Mouse (Mus musculus) ES-E14 (cell line): ENCODE results near the gene Brat1. TPM values are rescaled to one million over a fixed set of nuclear protein-coding genes. Genes with fewer than 3 reads are reported as not detected.

Experiments used
- DNase-seq: peaks from one replicate; pipeline ENCODE4 v3.0.0-alpha.2; 2013; ENCODE audit warnings: low read depth, low spot score
- H3K27ac ChIP-seq: 2 replicates; pipeline ENCODE4 v1.5.1; 2012; ENCODE audit warnings: low read depth, mild to moderate bottlenecking, low read length, moderate library complexity, mixed read lengths; ENCODE audit not compliant: poor library complexity, insufficient read depth, severe bottlenecking
- H3K36me3 ChIP-seq: 2 replicates; pipeline ENCODE4 v1.6.1; 2012; ENCODE audit warnings: mild to moderate bottlenecking, low read length, moderate library complexity, mixed read lengths; ENCODE audit not compliant: control insufficient read depth, poor library complexity, insufficient read depth, severe bottlenecking
- H3K4me1 ChIP-seq, 2 experiments: fragments of 150-350 bp in 1 of 2; sonication (generic) in 1 of 2; 2 replicates each; pipeline ENCODE4 v1.6.1; 2012; ENCODE audit warnings: low read length in 2 of 2, mild to moderate bottlenecking in 1 of 2, mixed read lengths in 1 of 2; ENCODE audit not compliant: control insufficient read depth in 2 of 2, insufficient read depth in 2 of 2, poor library complexity in 1 of 2
- H3K4me3 ChIP-seq, 2 experiments: fragments of 150-350 bp in 1 of 2; sonication (generic) in 1 of 2; 2 replicates each; pipeline ENCODE4 v1.5.1; 2012; ENCODE audit warnings: low read length in 2 of 2, low read depth in 1 of 2, mild to moderate bottlenecking in 1 of 2, mixed read lengths in 1 of 2; ENCODE audit not compliant: insufficient read depth in 1 of 2, poor library complexity in 1 of 2, severe bottlenecking in 1 of 2
- H3K9ac ChIP-seq: 2 replicates; pipeline ENCODE4 v1.6.1; 2012; ENCODE audit warnings: low read depth, mild to moderate bottlenecking, low read length, mixed read lengths; ENCODE audit not compliant: poor library complexity, insufficient read depth, severe bottlenecking
- H3K9me3 ChIP-seq: fragments of 150-350 bp; sonication (generic); 2 replicates; pipeline ENCODE4 v1.6.1; 2012; ENCODE audit warnings: low read depth, mild to moderate bottlenecking, low read length; ENCODE audit not compliant: control insufficient read depth, insufficient read depth
- CHD2 ChIP-seq: IDR thresholded peaks from 2 replicates; pipeline ENCODE4 v1.6.1; 2014; ENCODE audit warnings: mild to moderate bottlenecking, low read depth, low read length, inconsistent platforms
- HCFC1 ChIP-seq: IDR thresholded peaks from 2 replicates; pipeline ENCODE4 v1.6.1; 2012; ENCODE audit warnings: low read length, inconsistent platforms, borderline replicate concordance; ENCODE audit not compliant: insufficient read depth
- MAFK ChIP-seq: IDR thresholded peaks from 2 replicates; pipeline ENCODE4 v1.6.1; 2014; ENCODE audit warnings: mild to moderate bottlenecking, low read depth, low read length, inconsistent platforms; ENCODE audit not compliant: insufficient read depth
- ZC3H11A ChIP-seq: IDR thresholded peaks from 2 replicates; pipeline ENCODE4 v1.6.1; 2012; ENCODE audit warnings: low read depth, mild to moderate bottlenecking, inconsistent platforms, low read length, borderline replicate concordance
- ZNF384 ChIP-seq: IDR thresholded peaks from 2 replicates; pipeline ENCODE4 v1.6.1; 2012; ENCODE audit warnings: low read depth, low read length, inconsistent platforms
- in situ Hi-C, 2 experiments: fragments of 600-800 bp; cut with MboI; formaldehyde crosslinking; loops; one replicate each; pipeline ENCODE4 v1.15.1; 2025; ENCODE audit warnings: low sequenced_read_pairs in 2 of 2, inconsistent platforms in 1 of 2; ENCODE audit not compliant: unreplicated experiment in 2 of 2
- total RNA-seq: library from RNA; depleted of rRNA; stranded (reverse); fragments of 300-350 nt; gene quantifications from 2 replicates; pipeline ENCODE4 v1.2.3, GENCODE M21; 2012

The Brat1 gene
- total RNA-seq, 1 experiment, result 19.4 TPM

GRCm38 (mm10) chr5:140711040-140711439 lies 6.2 kb downstream of the Brat1 start:
- no peak for TF ChIP-seq HCFC1
- no peak for TF ChIP-seq MAFK
- TF ChIP-seq CHD2, result no peak
- TF ChIP-seq ZC3H11A, result no peak
- Histone ChIP-seq H3K27ac (no peak overlapping the region), H3K36me3 (peaks cover 42% of the 10 kb centered on the region), H3K9ac (no peak overlapping the region), H3K9me3 (no peaks in the 10 kb centered on the region), H3K4me1 (no peaks in the 10 kb centered on the region), H3K4me3 (no peak overlapping the region)
- DNase-seq, result no peak
- in situ Hi-C loops, result no loop called here

GRCm38 (mm10) chr5:140720773-140721172 lies 16.0 kb downstream of the Brat1 start:
- TF ChIP-seq HCFC1 (no peak), MAFK (no peak), CHD2 (no peak), ZC3H11A (no peak), ZNF384 (no peak)
- Histone ChIP-seq H3K27ac (no peak overlapping the region), H3K9ac (no peak overlapping the region), H3K9me3 (no peaks in the 10 kb centered on the region), H3K36me3 (peaks cover 18% of the 10 kb centered on the region), H3K4me1 (no peaks in the 10 kb centered on the region), H3K4me3 (no peak overlapping the region)
- no peak for DNase-seq
- in situ Hi-C loops, result no loop called here

GRCm38 (mm10) chr5:140722121-140722520 lies 17.3 kb downstream of the Brat1 start:
- in situ Hi-C loops, result no loop called here
- peaks cover 12% of the 10 kb centered on the region for H3K36me3 ChIP-seq
- no peak for DNase-seq
- TF ChIP-seq CHD2 (no peak), ZC3H11A (no peak), MAFK (no peak), HCFC1 (no peak), ZNF384 (no peak)
- H3K4me3 ChIP-seq, result no peak overlapping the region
- no peak overlapping the region for H3K9ac ChIP-seq
- H3K9me3 ChIP-seq, result no peaks in the 10 kb centered on the region
- no peaks in the 10 kb centered on the region for H3K4me1 ChIP-seq
- H3K27ac ChIP-seq, result no peak overlapping the region

- no peak for TF ChIP-seq ZC3H11A
- no peak for TF ChIP-seq CHD2
- no peak for TF ChIP-seq MAFK
- no peak for TF ChIP-seq ZNF384
- no peak for TF ChIP-seq HCFC1
- Histone ChIP-seq H3K27ac (no peak within 1 kb of the TSS), H3K4me1 (no peaks in the 10 kb centered on the region), H3K9ac (no peak within 1 kb of the TSS), H3K4me3 (no peak within 1 kb of the TSS), H3K36me3 (no peaks in the 10 kb centered on the region), H3K9me3 (no peaks in the 10 kb centered on the region)
- in situ Hi-C loops, result no loop called here
- no peak for DNase-seq
Measured at GRCm38 (mm10) chr5:140723822-140724221, 19.0 kb downstream of the Brat1 start, which contains the start of gene Amz1. Gene Amz1, plus strand, starts transcription at chr5:140724127.

DNA sequence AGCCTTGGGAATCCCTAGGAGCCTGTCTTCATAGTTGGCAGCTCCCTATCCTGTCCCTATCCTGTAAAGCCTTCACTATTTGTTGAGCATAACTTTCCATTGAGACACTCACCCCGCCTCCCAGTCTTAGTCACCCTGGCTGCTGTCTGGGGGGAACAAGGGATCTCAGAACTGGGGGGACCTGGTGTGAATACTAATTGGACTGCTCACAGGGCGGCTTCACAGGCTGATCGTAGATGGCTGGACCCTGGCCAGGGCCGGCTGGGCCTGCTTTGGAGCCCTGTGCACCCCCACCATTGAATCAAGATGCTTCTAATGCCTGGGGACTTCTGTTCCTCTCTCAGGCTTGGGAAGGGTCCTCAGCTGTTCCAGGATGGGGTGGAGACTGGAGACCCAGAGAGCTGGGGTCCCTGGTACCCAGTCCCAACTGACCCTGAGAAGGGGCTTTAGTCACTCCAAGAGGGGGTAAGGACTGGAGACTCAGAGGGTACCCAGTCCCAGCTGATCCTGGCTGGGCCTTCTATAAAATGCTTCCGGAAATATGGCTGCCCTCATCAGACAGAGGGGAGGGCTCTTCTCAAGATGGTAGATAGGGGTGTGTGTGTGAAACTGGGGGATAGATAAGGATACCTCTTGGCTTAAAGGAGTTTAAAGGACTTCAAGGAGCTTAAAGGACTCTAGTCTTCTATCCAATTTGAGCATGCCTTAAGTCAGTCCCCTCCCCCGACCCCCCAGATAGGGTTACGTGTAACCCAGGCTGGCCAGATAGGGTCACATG lies 21.4 kb downstream of the Brat1 start:
- no peak for DNase-seq
- Histone ChIP-seq H3K4me1 (no peaks in the 10 kb centered on the region), H3K36me3 (no peaks in the 10 kb centered on the region), H3K9ac (no peak overlapping the region), H3K4me3 (no peak overlapping the region), H3K9me3 (no peaks in the 10 kb centered on the region), H3K27ac (no peak overlapping the region)
- in situ Hi-C loops, result no loop called here
- TF ChIP-seq ZNF384, result no peak
- no peak for TF ChIP-seq HCFC1
- no peak for TF ChIP-seq MAFK
- no peak for TF ChIP-seq ZC3H11A
- TF ChIP-seq CHD2, result no peak
